Comparison of ENCODE assay signal across 27 mouse cellular contexts in genomic region chr10:130340050-130340449, GRCm38 (mm10). TPM values are rescaled to one million over a fixed set of nuclear protein-coding genes. Genes with fewer than 3 reads are reported as not detected.
"Had no signal": no experiment of that assay in that cellular context is flagged by ENCODE, and none has a peak within 500 bp of the region (broad histone marks: within the 10 kb centered on the region; RNA-seq: fewer than 3 reads in every experiment).

No protein-coding gene starts in this region.

RNA-seq across cellular contexts. Expression of gene Tespa1, which starts 17.4 kb away (rescaled TPM):
- total RNA-seq: forebrain, postnatal 0 days had no signal
- polyA plus RNA-seq: embryonic facial prominence, embryonic 10.5 days; forebrain, embryonic 12.5 days; forebrain, embryonic 13.5 days; forebrain, embryonic 14.5 days; forebrain, embryonic 15.5 days; forebrain, embryonic 16.5 days; forebrain, postnatal 0 days had no signal

RNA-seq across cellular contexts. Expression of gene Vmn2r84, which starts 54.1 kb away (rescaled TPM):
- total RNA-seq: gastrocnemius, adult 18-20 months; gastrocnemius, adult 2 months; gastrocnemius, adult 8-10 months; gastrocnemius, postnatal 10 days; gastrocnemius, postnatal 14 days; gastrocnemius, postnatal 25 days; gastrocnemius, postnatal 36 days; gastrocnemius, postnatal 4 days; granulocyte monocyte progenitor cell, adult 5-6 weeks; heart, adult 18-20 months; heart, adult 2 months; heart, adult 8-10 months had no signal
- polyA plus RNA-seq: embryonic facial prominence, embryonic 10.5 days; embryonic facial prominence, embryonic 11.5 days; embryonic facial prominence, embryonic 12.5 days; embryonic facial prominence, embryonic 13.5 days; embryonic facial prominence, embryonic 14.5 days; embryonic facial prominence, embryonic 15.5 days; erythroblast, embryonic 14.5 days; forebrain, embryonic 10.5 days; forebrain, embryonic 12.5 days; forebrain, embryonic 13.5 days; forebrain, embryonic 14.5 days; forebrain, embryonic 15.5 days; forebrain, embryonic 16.5 days; gonadal fat pad, adult 2 months; heart, adult 2 months had no signal
